Mouse (Mus musculus) hindbrain, embryonic 16.5 days (tissue): ENCODE data around the gene Fchsd2. TPM values are rescaled to one million over a fixed set of nuclear protein-coding genes. Genes with fewer than 3 reads are reported as not detected.
A peak's percentile ranks its signal among the peaks of the same experiment; 100 is the strongest.

Experiments
- ATAC-seq: fragments of 200-750 bp; cut with Nextera tagmentation; 2 replicates; pipeline ENCODE4 v1.8.0; 2017; ENCODE audit warnings: moderate TSS enrichment, moderate library complexity
- H3K27ac ChIP-seq: fragments of 300-500 bp; sonication (generic); 2 replicates; pipeline ENCODE4 v1.5.1; 2014; ENCODE audit warnings: low read depth, mild to moderate bottlenecking, control low read depth, low read length, moderate library complexity
- H3K27me3 ChIP-seq: fragments of 300-500 bp; sonication (generic); replicated peaks from 2 replicates; pipeline ENCODE4 v1.6.1; 2014; ENCODE audit warnings: low read length; ENCODE audit not compliant: control insufficient read depth, insufficient read depth
- H3K36me3 ChIP-seq: fragments of 300-500 bp; sonication (generic); 2 replicates; pipeline ENCODE4 v1.6.1; 2014; ENCODE audit warnings: mild to moderate bottlenecking, low read length, moderate library complexity, mixed read lengths; ENCODE audit not compliant: control insufficient read depth, insufficient read depth
- H3K4me1 ChIP-seq: fragments of 300-500 bp; sonication (generic); 2 replicates; pipeline ENCODE4 v1.6.1; 2014; ENCODE audit warnings: low read depth, low read length; ENCODE audit not compliant: control insufficient read depth, insufficient read depth
- H3K4me2 ChIP-seq: fragments of 300-500 bp; sonication (generic); 2 replicates; pipeline ENCODE4 v1.6.1; 2014; ENCODE audit warnings: mild to moderate bottlenecking, low read length, control low read depth, moderate library complexity
- H3K4me3 ChIP-seq: fragments of 300-500 bp; sonication (generic); 2 replicates; pipeline ENCODE4 v1.5.1; 2014; ENCODE audit warnings: mild to moderate bottlenecking, low read length, control low read depth, moderate library complexity
- H3K9ac ChIP-seq: fragments of 300-500 bp; sonication (generic); 2 replicates; pipeline ENCODE4 v1.6.1; 2014; ENCODE audit warnings: low read depth, mild to moderate bottlenecking, control low read depth, low read length, moderate library complexity
- H3K9me3 ChIP-seq: fragments of 300-500 bp; sonication (generic); 2 replicates; pipeline ENCODE4 v1.6.1; 2014; ENCODE audit warnings: mild to moderate bottlenecking, low read length, moderate library complexity; ENCODE audit not compliant: control insufficient read depth
- whole genome bisulfite sequencing: fragments of 180-500 bp; shearing (Covaris S2); extraction: QIAGEN DNeasy Blood & Tissue Kit; methylation state at CpG from one replicate; pipeline ENCODE4 v1.1.7; 2014; 5-methylcytosine and 5-hydroxymethylcytosine counted together
- polyA plus RNA-seq: library from polyadenylated mRNA; unstranded; fragments of >200 nt; fragmentation: Nextera tagmentation; extraction: Ambion mirVana; gene quantifications from 2 replicates; pipeline ENCODE4 v1.2.1, GENCODE M21; 2015

Fchsd2 gene
- polyA plus RNA-seq, 1 experiment from 2014 or later: 36.5 TPM

GRCm38 (mm10) chr7:101315699-101316098, 223.0 kb downstream of the Fchsd2 start:
- H3K36me3 ChIP-seq: no peaks in the 10 kb centered on the region
- no peak overlapping the region for H3K27ac ChIP-seq
- H3K4me3 ChIP-seq: no peak overlapping the region
- H3K27me3 ChIP-seq: peaks cover 2% of the 10 kb centered on the region; the same call in 1 of the 2 replicates
- H3K9ac ChIP-seq: no peak overlapping the region
- no peaks in the 10 kb centered on the region for H3K9me3 ChIP-seq
- no peak overlapping the region for H3K4me2 ChIP-seq
- peaks cover 10% of the 10 kb centered on the region for H3K4me1 ChIP-seq
- ATAC-seq: no peak

- Histone ChIP-seq H3K4me1 (peaks cover 8% of the 10 kb centered on the region), H3K4me3 (no peak overlapping the region), H3K9me3 (no peaks in the 10 kb centered on the region), H3K27ac (no peak overlapping the region), H3K36me3 (no peaks in the 10 kb centered on the region), H3K9ac (no peak overlapping the region), H3K4me2 (no peak overlapping the region), H3K27me3 (peaks cover 2% of the 10 kb centered on the region; the same call in 1 of the 2 replicates)
- 66% methylated on average over 6 of the region's 6 CpGs for WGBS
- no peak for ATAC-seq
Observed at GRCm38 (mm10) chr7:101316591-101317001, 223.9 kb downstream of the Fchsd2 start.

- peaks cover 12% of the 10 kb centered on the region for H3K4me1 ChIP-seq
- no peak within 1 kb of the TSS for H3K9ac ChIP-seq
- H3K4me2 ChIP-seq: no peak within 1 kb of the TSS
- H3K27ac ChIP-seq: no peak within 1 kb of the TSS
- no peaks in the 10 kb centered on the region for H3K36me3 ChIP-seq
- H3K9me3 ChIP-seq: no peaks in the 10 kb centered on the region
- H3K27me3 ChIP-seq: peaks cover 2% of the 10 kb centered on the region; the same call in 1 of the 2 replicates
- ATAC-seq: no peak
- H3K4me3 ChIP-seq: no peak within 1 kb of the TSS
- 63% methylated on average over 3 of the region's 3 CpGs for WGBS
Observed at GRCm38 (mm10) chr7:101317014-101317413, 224.4 kb downstream of the Fchsd2 start, which contains the start of gene Stard10. Gene Stard10, plus strand, starts transcription at chr7:101317086.

- no peak overlapping the region for H3K4me3 ChIP-seq
- no peaks in the 10 kb centered on the region for H3K36me3 ChIP-seq
- H3K9me3 ChIP-seq: no peaks in the 10 kb centered on the region
- no peak for ATAC-seq
- no peak overlapping the region for H3K27ac ChIP-seq
- 70% methylated on average over 4 of the region's 4 CpGs for WGBS
- H3K4me2 ChIP-seq: no peak overlapping the region
- H3K4me1 ChIP-seq: peaks cover 15% of the 10 kb centered on the region
- no peak overlapping the region for H3K9ac ChIP-seq
- peaks cover 2% of the 10 kb centered on the region; the same call in 1 of the 2 replicates for H3K27me3 ChIP-seq
Observed at GRCm38 (mm10) chr7:101318848-101319247, 226.2 kb downstream of the Fchsd2 start.

GRCm38 (mm10) chr7:101319796-101320195, 227.1 kb downstream of the Fchsd2 start:
- Histone ChIP-seq H3K9me3 (no peaks in the 10 kb centered on the region), H3K4me2 (no peak overlapping the region), H3K27ac (no peak overlapping the region), H3K27me3 (peaks cover 2% of the 10 kb centered on the region; the same call in 1 of the 2 replicates), H3K36me3 (no peaks in the 10 kb centered on the region), H3K4me3 (no peak overlapping the region), H3K9ac (no peak overlapping the region), H3K4me1 (peaks cover 15% of the 10 kb centered on the region)
- WGBS: 92% methylated on average over 1 of the region's 1 CpGs
- ATAC-seq: no peak

GRCm38 (mm10) chr7:101320399-101321217, 227.9 kb downstream of the Fchsd2 start:
- peak; percentile 72 for ATAC-seq
- Histone ChIP-seq H3K4me3 (peak overlapping the region; percentile 87), H3K27me3 (peaks cover 2% of the 10 kb centered on the region; the same call in 1 of the 2 replicates), H3K9ac (peak overlapping the region; percentile 79), H3K27ac (no peak overlapping the region), H3K4me2 (peak overlapping the region; percentile 99), H3K9me3 (no peaks in the 10 kb centered on the region), H3K36me3 (no peaks in the 10 kb centered on the region), H3K4me1 (peaks cover 15% of the 10 kb centered on the region)
- WGBS: 5% methylated on average over 27 of the region's 37 CpGs

GRCm38 (mm10) chr7:101321218-101321827, 228.7 kb downstream of the Fchsd2 start:
- H3K4me1 ChIP-seq: peaks cover 15% of the 10 kb centered on the region
- H3K4me2 ChIP-seq: peak overlapping the region; percentile 99
- H3K9ac ChIP-seq: peak overlapping the region; percentile 79
- no peaks in the 10 kb centered on the region for H3K36me3 ChIP-seq
- WGBS: under 1% methylated on average over 52 of the region's 61 CpGs
- peak overlapping the region; percentile 87 for H3K4me3 ChIP-seq
- ATAC-seq: peak; percentile 51
- no peaks in the 10 kb centered on the region for H3K9me3 ChIP-seq
- no peak overlapping the region for H3K27ac ChIP-seq
- peaks cover 2% of the 10 kb centered on the region; the same call in 1 of the 2 replicates for H3K27me3 ChIP-seq

GRCm38 (mm10) chr7:101323141-101323594, 230.5 kb downstream of the Fchsd2 start:
- H3K4me1 ChIP-seq: peaks cover 15% of the 10 kb centered on the region
- no peaks in the 10 kb centered on the region for H3K36me3 ChIP-seq
- 0 out of 2 replicates have a peak, but pooled peaks have one; percentile 12 for ATAC-seq
- H3K4me3 ChIP-seq: no peak overlapping the region
- no peak overlapping the region for H3K4me2 ChIP-seq
- no peak overlapping the region for H3K27ac ChIP-seq
- H3K9ac ChIP-seq: no peak overlapping the region
- H3K9me3 ChIP-seq: no peaks in the 10 kb centered on the region
- WGBS: 59% methylated on average over 4 of the region's 4 CpGs
- peaks cover 2% of the 10 kb centered on the region; the same call in 1 of the 2 replicates for H3K27me3 ChIP-seq
